Mouse (Mus musculus): ENCODE results near the gene Atp2c1. TPM values are rescaled to one million over a fixed set of nuclear protein-coding genes. Genes with fewer than 3 reads are reported as not detected.

Atp2c1 gene
- polyA plus RNA-seq, 1 experiment from 2014 or later = 62.5 TPM

DNA sequence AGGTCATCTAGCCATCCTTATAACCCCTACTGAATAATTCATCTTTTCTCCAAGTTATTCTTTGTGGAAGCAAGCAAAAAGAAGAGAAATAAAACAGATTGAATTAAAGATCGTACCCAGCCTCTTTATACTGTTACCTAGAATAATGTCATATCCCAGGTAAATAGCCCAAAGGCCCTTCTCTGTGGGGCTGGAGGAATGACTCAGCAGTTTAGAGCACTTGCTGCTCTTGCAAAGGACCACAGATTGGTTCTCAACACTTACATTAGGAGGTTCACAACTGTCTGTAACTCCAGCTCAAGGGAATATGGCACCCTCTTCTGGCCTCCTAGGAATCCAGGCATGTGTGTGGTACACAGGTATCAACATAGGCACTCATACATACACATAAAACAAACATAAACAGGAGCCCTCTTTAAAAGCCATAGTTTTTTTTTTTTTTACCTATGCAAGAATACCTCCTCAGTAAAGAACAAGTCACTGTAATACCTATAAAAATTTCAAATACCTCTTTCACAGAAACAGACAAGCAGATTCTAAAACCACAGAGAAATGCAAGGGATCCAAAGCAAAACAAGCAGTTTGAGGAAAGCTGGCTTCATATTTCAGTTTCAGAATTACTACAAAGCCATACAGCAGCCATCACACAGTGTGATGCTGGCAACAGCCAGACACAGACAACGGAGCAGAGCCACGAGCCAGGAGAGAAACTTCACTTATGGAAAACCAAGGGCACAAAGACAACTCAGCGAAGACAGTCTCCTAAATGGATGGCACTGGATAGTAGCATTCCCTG, 44.2 kb downstream of the Atp2c1 start:
- Histone ChIP-seq H3K9me3 (ENCODE audit: control insufficient read depth, low read depth, low read length) (no peaks in the 10 kb centered on the region), H3K27ac (ENCODE audit: low read length) (no peak overlapping the region), H3K4me1 (ENCODE audit: control insufficient read depth, insufficient read depth, low read length) (no peaks in the 10 kb centered on the region), H3K27me3 (ENCODE audit: control insufficient read depth, insufficient read depth, low read length) (no peaks in the 10 kb centered on the region), H3K4me2 (replicated peaks; ENCODE audit: low read depth, low read length) (no peak overlapping the region), H3K36me3 (ENCODE audit: control insufficient read depth, insufficient read depth, low read length) (no peaks in the 10 kb centered on the region), H3K4me3 (ENCODE audit: low read depth, low read length) (no peak overlapping the region), H3K9ac (replicated peaks; ENCODE audit: low read depth, low read length) (no peak overlapping the region)
- no peak for ATAC-seq (ENCODE audit: insufficient number of reproducible peaks, insufficient read depth, low FRiP score, low read depth)
- WGBS = 90% methylated on average over 4 of the region's 4 CpGs

DNA sequence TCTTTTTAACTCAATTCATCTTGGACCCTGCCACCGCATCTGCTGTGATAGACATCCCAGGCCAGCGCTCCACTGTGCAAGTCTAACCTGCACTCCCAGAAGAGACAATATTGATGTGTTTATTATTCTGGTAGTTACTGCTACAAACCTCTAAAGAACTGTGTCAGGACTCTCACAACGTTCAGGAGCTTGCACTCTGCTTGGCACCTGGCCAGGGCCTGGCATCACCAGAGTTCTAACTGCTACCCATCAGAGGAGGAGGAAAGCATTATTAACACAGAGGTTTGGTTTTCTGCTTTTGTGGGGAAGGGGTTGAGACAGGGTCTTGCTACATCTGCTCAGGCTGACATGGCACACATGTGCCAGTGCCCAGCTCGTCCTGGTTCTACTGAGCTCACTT, 45.0 kb downstream of the Atp2c1 start:
- Histone ChIP-seq H3K36me3 (ENCODE audit: control insufficient read depth, insufficient read depth, low read length) (no peaks in the 10 kb centered on the region), H3K27me3 (ENCODE audit: control insufficient read depth, insufficient read depth, low read length) (no peaks in the 10 kb centered on the region), H3K4me2 (replicated peaks; ENCODE audit: low read depth, low read length) (no peak overlapping the region), H3K4me3 (ENCODE audit: low read depth, low read length) (no peak overlapping the region), H3K27ac (ENCODE audit: low read length) (no peak overlapping the region), H3K4me1 (ENCODE audit: control insufficient read depth, insufficient read depth, low read length) (no peaks in the 10 kb centered on the region), H3K9ac (replicated peaks; ENCODE audit: low read depth, low read length) (no peak overlapping the region), H3K9me3 (ENCODE audit: control insufficient read depth, low read depth, low read length) (no peaks in the 10 kb centered on the region)
- ATAC-seq (ENCODE audit: insufficient number of reproducible peaks, insufficient read depth, low FRiP score, low read depth) = no peak
- WGBS = 66% methylated on average over 4 of the region's 4 CpGs

DNA sequence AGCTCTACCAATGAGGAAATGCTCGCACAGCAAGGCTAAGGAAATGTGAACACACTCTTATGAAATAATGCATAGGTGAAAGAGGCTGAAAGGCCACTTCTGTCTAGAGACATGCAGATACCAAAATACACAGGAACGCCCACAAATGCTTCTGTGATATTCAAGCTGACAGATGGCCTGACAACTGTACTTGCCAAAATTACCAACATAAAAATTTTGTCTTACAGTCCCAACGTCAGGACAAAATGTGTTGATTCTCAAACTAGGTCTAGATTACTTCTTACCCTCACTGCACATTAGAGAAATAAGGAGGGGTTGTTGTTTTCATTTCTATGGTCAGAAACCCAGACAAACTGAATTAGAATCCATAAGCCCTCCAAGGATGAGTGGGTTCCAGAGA, 51.0 kb downstream of the Atp2c1 start:
- no peak overlapping the region for H3K4me3 ChIP-seq (ENCODE audit: low read depth, low read length)
- H3K9me3 ChIP-seq (ENCODE audit: control insufficient read depth, low read depth, low read length) = no peaks in the 10 kb centered on the region
- H3K36me3 ChIP-seq (ENCODE audit: control insufficient read depth, insufficient read depth, low read length) = no peaks in the 10 kb centered on the region
- 69% methylated on average over 3 of the region's 3 CpGs for WGBS
- H3K27me3 ChIP-seq (ENCODE audit: control insufficient read depth, insufficient read depth, low read length) = no peaks in the 10 kb centered on the region
- no peaks in the 10 kb centered on the region for H3K4me1 ChIP-seq (ENCODE audit: control insufficient read depth, insufficient read depth, low read length)
- no peak overlapping the region for H3K27ac ChIP-seq (ENCODE audit: low read length)
- ATAC-seq (ENCODE audit: insufficient number of reproducible peaks, insufficient read depth, low FRiP score, low read depth) = no peak
- no peak overlapping the region for H3K9ac ChIP-seq (replicated peaks; ENCODE audit: low read depth, low read length)
- H3K4me2 ChIP-seq (replicated peaks; ENCODE audit: low read depth, low read length) = no peak overlapping the region

GRCm38 (mm10) chr9:105474910-105475309, 52.2 kb downstream of the Atp2c1 start:
- ATAC-seq (ENCODE audit: insufficient number of reproducible peaks, insufficient read depth, low FRiP score, low read depth) = no peak
- H3K9me3 ChIP-seq (ENCODE audit: control insufficient read depth, low read depth, low read length) = no peaks in the 10 kb centered on the region
- no peaks in the 10 kb centered on the region for H3K4me1 ChIP-seq (ENCODE audit: control insufficient read depth, insufficient read depth, low read length)
- no peak overlapping the region for H3K9ac ChIP-seq (replicated peaks; ENCODE audit: low read depth, low read length)
- no peaks in the 10 kb centered on the region for H3K36me3 ChIP-seq (ENCODE audit: control insufficient read depth, insufficient read depth, low read length)
- no peak overlapping the region for H3K27ac ChIP-seq (ENCODE audit: low read length)
- no peaks in the 10 kb centered on the region for H3K27me3 ChIP-seq (ENCODE audit: control insufficient read depth, insufficient read depth, low read length)
- H3K4me3 ChIP-seq (ENCODE audit: low read depth, low read length) = no peak overlapping the region
- H3K4me2 ChIP-seq (replicated peaks; ENCODE audit: low read depth, low read length) = no peak overlapping the region
- WGBS = 80% methylated on average over 3 of the region's 3 CpGs

DNA sequence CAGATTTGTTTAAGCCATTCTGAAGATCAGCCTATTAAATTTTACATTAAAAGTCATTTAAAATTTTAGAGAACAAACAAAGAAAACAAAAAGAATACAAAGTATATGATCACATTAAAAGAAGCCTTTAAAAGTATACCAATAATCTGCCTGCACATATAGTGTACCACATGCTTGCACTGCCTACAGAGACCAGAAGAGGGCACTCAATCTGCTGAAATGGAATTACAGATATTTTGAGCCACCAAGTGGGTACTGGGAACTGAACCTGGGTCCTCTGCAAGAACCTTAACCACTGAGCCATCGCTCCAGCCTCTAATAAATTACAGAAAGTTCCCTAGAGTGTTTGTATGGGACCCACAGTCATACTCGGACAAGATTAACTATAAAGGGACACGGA, 59.3 kb downstream of the Atp2c1 start:
- Histone ChIP-seq H3K4me2 (replicated peaks; ENCODE audit: low read depth, low read length) (no peak overlapping the region), H3K9ac (replicated peaks; ENCODE audit: low read depth, low read length) (no peak overlapping the region)
- 95% methylated on average over 3 of the region's 3 CpGs for WGBS

GRCm38 (mm10) chr9:105461496-105461895, 65.6 kb downstream of the Atp2c1 start:
- 94% methylated on average over 7 of the region's 7 CpGs for WGBS

More for the DNA sequence above, 59.3 kb downstream of the Atp2c1 start:
- Histone ChIP-seq H3K4me3 (ENCODE audit: low read depth, low read length) (no peak overlapping the region), H3K27me3 (ENCODE audit: control insufficient read depth, insufficient read depth, low read length) (no peaks in the 10 kb centered on the region), H3K36me3 (ENCODE audit: control insufficient read depth, insufficient read depth, low read length) (peaks cover 8% of the 10 kb centered on the region), H3K9me3 (ENCODE audit: control insufficient read depth, low read depth, low read length) (peaks cover 4% of the 10 kb centered on the region; the same call in 1 of the 2 replicates), H3K27ac (ENCODE audit: low read length) (no peak overlapping the region), H3K4me1 (ENCODE audit: control insufficient read depth, insufficient read depth, low read length) (no peaks in the 10 kb centered on the region)
- no peak for ATAC-seq (ENCODE audit: insufficient number of reproducible peaks, insufficient read depth, low FRiP score, low read depth)

DNA sequence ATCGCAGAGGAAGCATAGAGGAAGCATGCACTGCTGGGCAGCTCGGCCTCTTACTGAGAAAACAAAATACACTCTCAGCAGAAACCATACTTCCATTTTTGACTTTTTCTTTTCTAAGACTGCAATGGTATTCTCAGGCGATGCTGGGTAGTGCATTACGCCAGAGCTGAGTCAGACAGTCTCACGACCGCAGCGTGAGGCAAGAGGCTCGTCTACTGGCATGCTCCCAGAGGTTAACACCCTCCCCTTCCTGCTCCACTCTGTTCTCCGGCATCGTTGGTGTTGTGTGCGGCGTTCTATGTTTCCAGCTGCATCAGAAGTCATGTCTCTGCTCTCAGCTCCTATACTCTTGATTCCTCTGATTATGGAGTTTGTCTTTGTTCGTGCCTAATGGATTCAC, 68.1 kb downstream of the Atp2c1 start:
- no peak for ATAC-seq (ENCODE audit: insufficient number of reproducible peaks, insufficient read depth, low FRiP score, low read depth)
- no peaks in the 10 kb centered on the region for H3K9me3 ChIP-seq (ENCODE audit: control insufficient read depth, low read depth, low read length)
- H3K4me1 ChIP-seq (ENCODE audit: control insufficient read depth, insufficient read depth, low read length) = no peaks in the 10 kb centered on the region
- H3K9ac ChIP-seq (replicated peaks; ENCODE audit: low read depth, low read length) = no peak overlapping the region
- no peak overlapping the region for H3K27ac ChIP-seq (ENCODE audit: low read length)
- H3K4me2 ChIP-seq (replicated peaks; ENCODE audit: low read depth, low read length) = no peak overlapping the region
- no peak overlapping the region for H3K4me3 ChIP-seq (ENCODE audit: low read depth, low read length)
- no peaks in the 10 kb centered on the region for H3K27me3 ChIP-seq (ENCODE audit: control insufficient read depth, insufficient read depth, low read length)
- peaks cover 16% of the 10 kb centered on the region; the same call in 1 of the 2 replicates for H3K36me3 ChIP-seq (ENCODE audit: control insufficient read depth, insufficient read depth, low read length)
- WGBS = 89% methylated on average over 13 of the region's 13 CpGs

More at GRCm38 (mm10) chr9:105461496-105461895, 65.6 kb downstream of the Atp2c1 start:
- Histone ChIP-seq H3K9ac (replicated peaks; ENCODE audit: low read depth, low read length) (no peak overlapping the region), H3K27ac (ENCODE audit: low read length) (no peak overlapping the region), H3K4me2 (replicated peaks; ENCODE audit: low read depth, low read length) (no peak overlapping the region), H3K36me3 (ENCODE audit: control insufficient read depth, insufficient read depth, low read length) (peaks cover 11% of the 10 kb centered on the region; the same call in 1 of the 2 replicates), H3K4me3 (ENCODE audit: low read depth, low read length) (no peak overlapping the region), H3K9me3 (ENCODE audit: control insufficient read depth, low read depth, low read length) (no peaks in the 10 kb centered on the region), H3K4me1 (ENCODE audit: control insufficient read depth, insufficient read depth, low read length) (no peaks in the 10 kb centered on the region), H3K27me3 (ENCODE audit: control insufficient read depth, insufficient read depth, low read length) (no peaks in the 10 kb centered on the region)
- no peak for ATAC-seq (ENCODE audit: insufficient number of reproducible peaks, insufficient read depth, low FRiP score, low read depth)

GRCm38 (mm10) chr9:105408549-105408948, 118.6 kb downstream of the Atp2c1 start:
- WGBS = 85% methylated on average over 6 of the region's 6 CpGs

More at GRCm38 (mm10) chr9:105408549-105408948, 118.6 kb downstream of the Atp2c1 start:
- Histone ChIP-seq H3K4me3 (ENCODE audit: low read depth, low read length) (no peak overlapping the region), H3K4me1 (ENCODE audit: control insufficient read depth, insufficient read depth, low read length) (no peaks in the 10 kb centered on the region), H3K36me3 (ENCODE audit: control insufficient read depth, insufficient read depth, low read length) (peaks cover 27% of the 10 kb centered on the region), H3K9me3 (ENCODE audit: control insufficient read depth, low read depth, low read length) (no peaks in the 10 kb centered on the region), H3K9ac (replicated peaks; ENCODE audit: low read depth, low read length) (no peak overlapping the region), H3K4me2 (replicated peaks; ENCODE audit: low read depth, low read length) (no peak overlapping the region), H3K27me3 (ENCODE audit: control insufficient read depth, insufficient read depth, low read length) (no peaks in the 10 kb centered on the region), H3K27ac (ENCODE audit: low read length) (no peak overlapping the region)
- ATAC-seq (ENCODE audit: insufficient number of reproducible peaks, insufficient read depth, low FRiP score, low read depth) = no peak
